Mouse (Mus musculus): ENCODE measurements at regions not wholly inside any gene's neighbourhood (a gene's known extent, or its start where the extent isn't known, plus 50 kb on each side); places are given as distances from the start of the nearest gene placed in this dataset.

GRCm38 (mm10) chr13:44411781-44412496 is 317.3 kb upstream of the Jarid2 start:
- no peak for ATAC-seq (ENCODE audit: low FRiP score, low read depth)
- H3K4me2 ChIP-seq (replicated peaks), result no peak overlapping the region
- no peak overlapping the region for H3K4me3 ChIP-seq
- H3K36me3 ChIP-seq, result no peaks in the 10 kb centered on the region
- peaks cover 4% of the 10 kb centered on the region; the same call in 1 of the 2 replicates for H3K27me3 ChIP-seq
- H3K4me1 ChIP-seq, result peaks cover 4% of the 10 kb centered on the region
- WGBS, result 92% methylated on average over 2 of the region's 2 CpGs
- no peak overlapping the region for H3K27ac ChIP-seq (replicated peaks)
- H3K9me3 ChIP-seq, result no peaks in the 10 kb centered on the region
- no peak overlapping the region for H3K9ac ChIP-seq (replicated peaks)

- ATAC-seq (ENCODE audit: low FRiP score, low read depth), result no peak
- WGBS, result 84% methylated on average over 9 of the region's 9 CpGs
- H3K9ac ChIP-seq (replicated peaks), result no peak overlapping the region
Observed at GRCm38 (mm10) chr13:44413305-44413704, 316.0 kb upstream of the Jarid2 start.

GRCm38 (mm10) chr13:44415971-44416370 is 313.3 kb upstream of the Jarid2 start:
- no peaks in the 10 kb centered on the region for H3K36me3 ChIP-seq
- WGBS, result 85% methylated on average over 7 of the region's 7 CpGs

More at GRCm38 (mm10) chr13:44413305-44413704, 316.0 kb upstream of the Jarid2 start:
- Histone ChIP-seq H3K36me3 (no peaks in the 10 kb centered on the region), H3K27me3 (peaks cover 5% of the 10 kb centered on the region; the same call in 1 of the 2 replicates), H3K9me3 (no peaks in the 10 kb centered on the region), H3K4me3 (no peak overlapping the region), H3K4me2 (replicated peaks) (no peak overlapping the region), H3K4me1 (peaks cover 14% of the 10 kb centered on the region), H3K27ac (replicated peaks) (no peak overlapping the region)

GRCm38 (mm10) chr13:44416986-44417385 is 312.3 kb upstream of the Jarid2 start:
- Histone ChIP-seq H3K9me3 (no peaks in the 10 kb centered on the region), H3K27ac (replicated peaks) (no peak overlapping the region), H3K9ac (replicated peaks) (no peak overlapping the region), H3K4me1 (peaks cover 27% of the 10 kb centered on the region), H3K36me3 (no peaks in the 10 kb centered on the region), H3K4me2 (replicated peaks) (no peak overlapping the region), H3K4me3 (no peak overlapping the region), H3K27me3 (peaks cover 12% of the 10 kb centered on the region)
- ATAC-seq (ENCODE audit: low FRiP score, low read depth), result no peak
- WGBS, result 11% methylated on average over 8 of the region's 8 CpGs

More at GRCm38 (mm10) chr13:44415971-44416370, 313.3 kb upstream of the Jarid2 start:
- H3K9me3 ChIP-seq, result no peaks in the 10 kb centered on the region
- no peak overlapping the region for H3K4me2 ChIP-seq (replicated peaks)
- H3K4me3 ChIP-seq, result no peak overlapping the region
- H3K27ac ChIP-seq (replicated peaks), result no peak overlapping the region
- no peak overlapping the region for H3K9ac ChIP-seq (replicated peaks)
- peaks cover 27% of the 10 kb centered on the region for H3K4me1 ChIP-seq
- H3K27me3 ChIP-seq, result peaks cover 16% of the 10 kb centered on the region
- no peak for ATAC-seq (ENCODE audit: low FRiP score, low read depth)

GRCm38 (mm10) chr13:44419056-44419455 is 310.2 kb upstream of the Jarid2 start:
- no peaks in the 10 kb centered on the region for H3K9me3 ChIP-seq
- no peak overlapping the region for H3K27ac ChIP-seq (replicated peaks)
- H3K27me3 ChIP-seq, result peaks cover 14% of the 10 kb centered on the region
- no peak overlapping the region for H3K9ac ChIP-seq (replicated peaks)
- H3K4me2 ChIP-seq (replicated peaks), result no peak overlapping the region
- no peak overlapping the region for H3K4me3 ChIP-seq
- peaks cover 27% of the 10 kb centered on the region for H3K4me1 ChIP-seq
- WGBS, result 68% methylated on average over 8 of the region's 8 CpGs
- ATAC-seq (ENCODE audit: low FRiP score, low read depth), result no peak
- H3K36me3 ChIP-seq, result no peaks in the 10 kb centered on the region

GRCm38 (mm10) chr13:44419472-44420226 is 309.6 kb upstream of the Jarid2 start:
- H3K9ac ChIP-seq (replicated peaks), result 0 out of 2 replicates have a peak overlapping the region, but pooled peaks have one; percentile 1
- no peak overlapping the region for H3K27ac ChIP-seq (replicated peaks)
- no peak overlapping the region for H3K4me3 ChIP-seq
- ATAC-seq (ENCODE audit: low FRiP score, low read depth), result no peak
- H3K27me3 ChIP-seq, result peaks cover 14% of the 10 kb centered on the region
- H3K36me3 ChIP-seq, result no peaks in the 10 kb centered on the region
- 22% methylated on average over 14 of the region's 15 CpGs for WGBS
- peaks cover 27% of the 10 kb centered on the region for H3K4me1 ChIP-seq
- peak overlapping the region; percentile 36 for H3K4me2 ChIP-seq (replicated peaks)
- no peaks in the 10 kb centered on the region for H3K9me3 ChIP-seq

- no peak overlapping the region for H3K9ac ChIP-seq (replicated peaks)
- no peaks in the 10 kb centered on the region for H3K9me3 ChIP-seq
- H3K36me3 ChIP-seq, result no peaks in the 10 kb centered on the region
- no peak for ATAC-seq (ENCODE audit: low FRiP score, low read depth)
- WGBS, result 32% methylated on average over 6 of the region's 6 CpGs
- H3K27me3 ChIP-seq, result peaks cover 14% of the 10 kb centered on the region
- H3K4me3 ChIP-seq, result no peak overlapping the region
- H3K4me1 ChIP-seq, result peaks cover 27% of the 10 kb centered on the region
- peak overlapping the region; percentile 36 for H3K4me2 ChIP-seq (replicated peaks)
- no peak overlapping the region for H3K27ac ChIP-seq (replicated peaks)
Observed at GRCm38 (mm10) chr13:44420227-44420592, 309.1 kb upstream of the Jarid2 start.

GRCm38 (mm10) chr13:44420941-44421340 is 308.3 kb upstream of the Jarid2 start:
- H3K4me3 ChIP-seq, result no peak overlapping the region

GRCm38 (mm10) chr13:44421426-44421825 is 307.8 kb upstream of the Jarid2 start:
- Histone ChIP-seq H3K36me3 (no peaks in the 10 kb centered on the region), H3K4me1 (peaks cover 27% of the 10 kb centered on the region), H3K4me2 (replicated peaks) (no peak overlapping the region), H3K4me3 (no peak overlapping the region), H3K27me3 (peaks cover 14% of the 10 kb centered on the region), H3K27ac (replicated peaks) (no peak overlapping the region), H3K9ac (replicated peaks) (no peak overlapping the region), H3K9me3 (no peaks in the 10 kb centered on the region)
- no peak for ATAC-seq (ENCODE audit: low FRiP score, low read depth)
- WGBS, result 93% methylated on average over 3 of the region's 3 CpGs

More at GRCm38 (mm10) chr13:44420941-44421340, 308.3 kb upstream of the Jarid2 start:
- no peak for ATAC-seq (ENCODE audit: low FRiP score, low read depth)
- no peak overlapping the region for H3K9ac ChIP-seq (replicated peaks)
- WGBS, result 95% methylated on average over 8 of the region's 8 CpGs
- no peaks in the 10 kb centered on the region for H3K36me3 ChIP-seq
- no peak overlapping the region for H3K4me2 ChIP-seq (replicated peaks)
- H3K27me3 ChIP-seq, result peaks cover 14% of the 10 kb centered on the region
- H3K9me3 ChIP-seq, result no peaks in the 10 kb centered on the region
- peaks cover 27% of the 10 kb centered on the region for H3K4me1 ChIP-seq
- no peak overlapping the region for H3K27ac ChIP-seq (replicated peaks)

GRCm38 (mm10) chr13:44421922-44422321 is 307.4 kb upstream of the Jarid2 start:
- H3K27ac ChIP-seq (replicated peaks), result no peak overlapping the region
- no peak overlapping the region for H3K4me3 ChIP-seq
- peaks cover 14% of the 10 kb centered on the region for H3K27me3 ChIP-seq
- H3K9ac ChIP-seq (replicated peaks), result no peak overlapping the region
- peaks cover 23% of the 10 kb centered on the region for H3K4me1 ChIP-seq
- WGBS, result 78% methylated on average over 5 of the region's 5 CpGs
- no peaks in the 10 kb centered on the region for H3K9me3 ChIP-seq
- no peak for ATAC-seq (ENCODE audit: low FRiP score, low read depth)
- no peak overlapping the region for H3K4me2 ChIP-seq (replicated peaks)
- no peaks in the 10 kb centered on the region for H3K36me3 ChIP-seq

- no peaks in the 10 kb centered on the region for H3K27me3 ChIP-seq
- ATAC-seq (ENCODE audit: low FRiP score, low read depth), result no peak
- no peak overlapping the region for H3K27ac ChIP-seq (replicated peaks)
- H3K9ac ChIP-seq (replicated peaks), result no peak overlapping the region
- no peaks in the 10 kb centered on the region for H3K36me3 ChIP-seq
- H3K4me1 ChIP-seq, result no peaks in the 10 kb centered on the region
- H3K9me3 ChIP-seq, result no peaks in the 10 kb centered on the region
- 86% methylated on average over 8 of the region's 8 CpGs for WGBS
- H3K4me2 ChIP-seq (replicated peaks), result no peak overlapping the region
- no peak overlapping the region for H3K4me3 ChIP-seq
Observed at GRCm38 (mm10) chr13:44430492-44430891, 298.8 kb upstream of the Jarid2 start.

GRCm38 (mm10) chr13:44437709-44438108 is 291.6 kb upstream of the Jarid2 start:
- Histone ChIP-seq H3K27ac (replicated peaks) (no peak overlapping the region), H3K4me3 (no peak overlapping the region), H3K36me3 (no peaks in the 10 kb centered on the region), H3K4me2 (replicated peaks) (no peak overlapping the region), H3K9ac (replicated peaks) (no peak overlapping the region), H3K27me3 (no peaks in the 10 kb centered on the region), H3K4me1 (no peaks in the 10 kb centered on the region), H3K9me3 (no peaks in the 10 kb centered on the region)
- ATAC-seq (ENCODE audit: low FRiP score, low read depth), result no peak
- 95% methylated on average over 1 of the region's 1 CpGs for WGBS

Measured in midbrain, embryonic 12.5 days (tissue).